Mouse (Mus musculus) thymus, adult 2 months (tissue): ENCODE data around the gene Prkca.

Experiments
- CTCF ChIP-seq: fragments of 200-500 bp; IDR thresholded peaks from 2 replicates; pipeline ENCODE4 v1.5.1; 2012; ENCODE audit warnings: mild to moderate bottlenecking, control low read depth, low read length, moderate library complexity, borderline replicate concordance; ENCODE audit not compliant: control insufficient read depth, poor library complexity, insufficient read depth; ENCODE audit errors: extremely low read depth
- POLR2A ChIP-seq: fragments of 200-500 bp; IDR thresholded peaks from 2 replicates; pipeline ENCODE4 v1.6.1; 2012; ENCODE audit warnings: mild to moderate bottlenecking, low read length, control low read depth, moderate library complexity; ENCODE audit not compliant: control insufficient read depth, poor library complexity, insufficient read depth; ENCODE audit errors: extremely low read depth

- TF ChIP-seq CTCF: no peak
- no peak for TF ChIP-seq POLR2A
Measured at GRCm38 (mm10) chr11:108082673-108083072, 261.1 kb downstream of the Prkca start.
